Mouse (Mus musculus) kidney, embryonic 14.5 days (tissue): Measurements from ENCODE around the gene Fam183b. TPM values are rescaled to one million over a fixed set of nuclear protein-coding genes. Genes with fewer than 3 reads are reported as not detected.
"Not testable (repeated sequence)": the region's sequence is repeated elsewhere in the genome, so short reads cannot be mapped to it uniquely, and the experiment has no call there.

Source experiments
- ATAC-seq: fragments of 200-750 bp; cut with Nextera tagmentation; 2 replicates; pipeline ENCODE4 v1.8.0; 2017; ENCODE audit warnings: moderate number of reproducible peaks, mild to moderate bottlenecking, moderate TSS enrichment, moderate library complexity; ENCODE audit not compliant: low FRiP score, low TSS enrichment
- H3K27ac ChIP-seq: fragments of 300-500 bp; sonication (generic); 2 replicates; pipeline ENCODE4 v1.5.1; 2014; ENCODE audit warnings: low read depth, mild to moderate bottlenecking, low read length, moderate library complexity, mixed read lengths
- H3K27me3 ChIP-seq: fragments of 300-500 bp; sonication (generic); 2 replicates; pipeline ENCODE4 v1.6.1; 2014; ENCODE audit warnings: mild to moderate bottlenecking, low read length; ENCODE audit not compliant: control insufficient read depth, insufficient read depth
- H3K36me3 ChIP-seq: fragments of 300-500 bp; sonication (generic); 2 replicates; pipeline ENCODE4 v1.6.1; 2014; ENCODE audit warnings: low read length, mixed read lengths; ENCODE audit not compliant: control insufficient read depth, insufficient read depth
- H3K4me1 ChIP-seq: fragments of 300-500 bp; sonication (generic); 2 replicates; pipeline ENCODE4 v1.6.1; 2014; ENCODE audit warnings: low read length, mixed read lengths; ENCODE audit not compliant: control insufficient read depth, insufficient read depth
- H3K4me2 ChIP-seq: fragments of 300-500 bp; sonication (generic); replicated peaks from 2 replicates; pipeline ENCODE4 v1.6.1; 2014; ENCODE audit warnings: low read depth, mild to moderate bottlenecking, low read length
- H3K4me3 ChIP-seq: fragments of 300-500 bp; sonication (generic); 2 replicates; pipeline ENCODE4 v1.5.1; 2014; ENCODE audit warnings: mild to moderate bottlenecking, low read length
- H3K9ac ChIP-seq: fragments of 300-500 bp; sonication (generic); 2 replicates; pipeline ENCODE4 v1.6.1; 2014; ENCODE audit warnings: low read depth, mild to moderate bottlenecking, low read length, moderate library complexity
- H3K9me3 ChIP-seq: fragments of 300-500 bp; sonication (generic); 2 replicates; pipeline ENCODE4 v1.6.1; 2016; ENCODE audit warnings: low read length; ENCODE audit not compliant: control insufficient read depth
- WGBS: fragments of 180-500 bp; shearing (Covaris S2); extraction: QIAGEN DNeasy Blood & Tissue Kit; methylation state at CpG from one replicate; pipeline ENCODE4 v1.1.7; 2014; 5-methylcytosine and 5-hydroxymethylcytosine counted together
- polyA plus RNA-seq: library from polyadenylated mRNA; unstranded; fragments of >200 nt; fragmentation: Nextera tagmentation; extraction: Ambion mirVana; gene quantifications from 2 replicates; pipeline ENCODE4 v1.2.1, GENCODE M21; 2014

The Fam183b gene
- polyA plus RNA-seq, 1 experiment from 2014 or later = not detected

DNA sequence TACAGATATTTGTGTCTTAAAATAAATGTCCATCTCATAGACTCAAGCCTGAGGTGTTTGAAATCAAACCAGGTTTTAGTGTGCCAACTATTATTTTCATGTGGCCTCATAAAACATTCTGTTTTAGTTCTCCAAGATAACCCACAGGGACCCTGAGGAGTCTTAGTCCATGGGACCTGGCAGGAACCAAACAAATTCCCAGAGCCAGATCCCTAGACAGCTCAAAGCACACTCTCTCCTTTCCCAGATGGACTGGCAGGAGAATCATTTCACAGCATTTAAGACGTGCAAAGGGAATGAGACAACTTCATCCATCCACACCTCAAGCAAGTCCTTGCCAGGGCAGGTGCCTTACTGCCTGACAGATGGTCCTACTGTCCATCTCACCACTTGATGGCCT, 12.9 kb upstream of the Fam183b start, which contains the start of gene Olfr313:
Olfr313 (plus strand) TSS at position 301 of the 400 bp plus-strand sequence.
- H3K4me1 ChIP-seq, H3K9me3 ChIP-seq, H3K27ac ChIP-seq, ATAC-seq, H3K36me3 ChIP-seq, H3K27me3 ChIP-seq, H3K4me3 ChIP-seq, H3K9ac ChIP-seq, H3K4me2 ChIP-seq: not testable (repeated sequence)
- WGBS = 72% methylated on average over 1 of the region's 1 CpGs

GRCm38 (mm10) chr11:58812001-58812400, 10.2 kb upstream of the Fam183b start:
- Histone ChIP-seq H3K36me3 (no peaks in the 10 kb centered on the region), H3K27me3 (no peaks in the 10 kb centered on the region), H3K4me3 (no peak overlapping the region), H3K9me3 (no peaks in the 10 kb centered on the region), H3K27ac (no peak overlapping the region), H3K9ac (no peak overlapping the region), H3K4me1 (no peaks in the 10 kb centered on the region), H3K4me2 (no peak overlapping the region)
- ATAC-seq = no peak
- 11% methylated on average over 1 of the region's 1 CpGs for WGBS

GRCm38 (mm10) chr11:58804393-58804792, 2.6 kb upstream of the Fam183b start:
- Histone ChIP-seq H3K9me3 (no peaks in the 10 kb centered on the region), H3K4me1 (no peaks in the 10 kb centered on the region), H3K4me2 (no peak overlapping the region), H3K4me3 (no peak overlapping the region), H3K27me3 (no peaks in the 10 kb centered on the region), H3K27ac (no peak overlapping the region), H3K9ac (no peak overlapping the region), H3K36me3 (no peaks in the 10 kb centered on the region)
- no peak for ATAC-seq
- 60% methylated on average over 2 of the region's 2 CpGs for WGBS

DNA sequence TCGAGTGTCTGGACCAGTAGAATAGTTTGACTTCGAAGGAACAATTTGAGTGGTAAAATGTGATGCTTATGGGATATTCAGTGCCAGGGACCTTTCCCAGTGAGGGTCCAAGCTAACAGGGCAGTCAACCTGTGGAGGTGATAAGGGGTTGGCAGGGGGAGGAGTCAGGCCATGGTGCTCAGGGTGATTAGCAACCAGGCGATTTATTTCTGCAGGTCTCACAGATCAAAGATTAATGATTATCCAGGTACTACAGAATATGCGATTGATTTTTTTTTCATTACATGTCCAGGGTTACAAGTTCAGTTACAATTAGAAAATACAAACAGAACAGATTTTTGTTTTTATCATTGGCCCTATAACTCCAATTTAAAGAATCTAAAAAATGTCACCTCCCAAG, 2.1 kb upstream of the Fam183b start:
- ATAC-seq = no peak
- WGBS = 70% methylated on average over 4 of the region's 4 CpGs
- Histone ChIP-seq H3K4me1 (no peaks in the 10 kb centered on the region), H3K9me3 (no peaks in the 10 kb centered on the region), H3K27me3 (no peaks in the 10 kb centered on the region), H3K36me3 (no peaks in the 10 kb centered on the region), H3K9ac (no peak overlapping the region), H3K4me2 (no peak overlapping the region), H3K4me3 (no peak overlapping the region), H3K27ac (no peak overlapping the region)

DNA sequence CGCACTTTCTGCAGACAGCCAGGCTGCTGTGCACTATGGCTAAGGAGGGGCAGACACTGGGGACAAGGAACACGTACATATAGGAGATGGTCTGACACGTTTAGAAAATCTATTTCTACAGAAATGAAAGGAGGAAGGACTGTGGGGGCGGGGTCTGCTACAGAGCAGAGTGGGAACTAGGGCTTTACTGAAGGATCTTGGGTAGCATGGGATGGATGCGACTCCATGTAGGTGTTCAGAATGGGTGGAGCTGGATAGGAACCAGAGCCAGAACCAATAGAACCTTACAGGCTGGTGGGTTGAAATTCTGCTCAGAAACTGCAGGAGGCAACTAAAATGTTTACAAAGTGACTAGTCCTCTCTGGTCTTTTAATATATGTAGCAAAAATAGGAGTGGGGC, 2.0 kb downstream of the Fam183b start:
- H3K4me2 ChIP-seq = no peak overlapping the region
- WGBS = 81% methylated on average over 5 of the region's 5 CpGs
- no peaks in the 10 kb centered on the region for H3K27me3 ChIP-seq
- H3K9ac ChIP-seq = no peak overlapping the region
- no peaks in the 10 kb centered on the region for H3K4me1 ChIP-seq
- no peaks in the 10 kb centered on the region for H3K36me3 ChIP-seq
- ATAC-seq = no peak
- H3K4me3 ChIP-seq = no peak overlapping the region
- no peak overlapping the region for H3K27ac ChIP-seq
- no peaks in the 10 kb centered on the region for H3K9me3 ChIP-seq

GRCm38 (mm10) chr11:58796850-58797249, 4.9 kb downstream of the Fam183b start:
- ATAC-seq = no peak
- Histone ChIP-seq H3K4me3 (no peak overlapping the region), H3K9me3 (no peaks in the 10 kb centered on the region), H3K9ac (no peak overlapping the region), H3K4me1 (no peaks in the 10 kb centered on the region), H3K27ac (no peak overlapping the region), H3K27me3 (no peaks in the 10 kb centered on the region), H3K36me3 (no peaks in the 10 kb centered on the region), H3K4me2 (no peak overlapping the region)
- 83% methylated on average over 7 of the region's 7 CpGs for WGBS

GRCm38 (mm10) chr11:58795856-58796255, 5.9 kb downstream of the Fam183b start:
- WGBS = 91% methylated on average over 2 of the region's 2 CpGs
- Histone ChIP-seq H3K27ac (no peak overlapping the region), H3K9me3 (no peaks in the 10 kb centered on the region)

GRCm38 (mm10) chr11:58790646-58791045, 11.1 kb downstream of the Fam183b start:
- H3K9ac ChIP-seq = no peak overlapping the region
- no peaks in the 10 kb centered on the region for H3K36me3 ChIP-seq
- no peaks in the 10 kb centered on the region for H3K4me1 ChIP-seq
- WGBS = 76% methylated on average over 6 of the region's 6 CpGs
- ATAC-seq = no peak
- H3K9me3 ChIP-seq = no peaks in the 10 kb centered on the region
- H3K27ac ChIP-seq = no peak overlapping the region
- no peak overlapping the region for H3K4me2 ChIP-seq
- H3K4me3 ChIP-seq = no peak overlapping the region
- H3K27me3 ChIP-seq = no peaks in the 10 kb centered on the region

More at GRCm38 (mm10) chr11:58795856-58796255, 5.9 kb downstream of the Fam183b start:
- no peaks in the 10 kb centered on the region for H3K4me1 ChIP-seq
- no peak overlapping the region for H3K9ac ChIP-seq
- H3K4me3 ChIP-seq = no peak overlapping the region
- no peaks in the 10 kb centered on the region for H3K36me3 ChIP-seq
- no peak for ATAC-seq
- no peaks in the 10 kb centered on the region for H3K27me3 ChIP-seq
- H3K4me2 ChIP-seq = no peak overlapping the region

DNA sequence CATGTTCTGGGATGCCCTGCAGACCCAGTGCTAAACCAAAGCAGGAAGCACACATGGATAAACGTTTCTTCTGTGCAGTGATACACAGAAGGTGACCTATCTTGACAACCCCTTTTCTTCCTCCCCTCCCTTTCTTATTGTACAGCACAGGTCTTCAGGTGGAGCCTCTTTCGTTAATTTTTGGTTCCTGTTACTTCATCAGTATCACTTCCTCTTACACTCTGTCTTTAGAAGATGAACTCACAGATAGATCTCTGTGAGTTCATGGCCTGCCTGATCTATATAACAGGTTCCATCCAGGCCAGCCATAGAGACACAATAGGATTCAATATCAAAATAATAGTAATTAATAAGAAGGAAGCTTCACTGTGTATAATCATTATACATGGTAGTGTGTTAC, 11.7 kb downstream of the Fam183b start:
- WGBS = 51% methylated on average over 2 of the region's 2 CpGs
- no peak overlapping the region for H3K4me2 ChIP-seq
- ATAC-seq = no peak
- no peak overlapping the region for H3K4me3 ChIP-seq
- H3K9ac ChIP-seq = no peak overlapping the region
- no peaks in the 10 kb centered on the region for H3K9me3 ChIP-seq
- H3K36me3 ChIP-seq = no peaks in the 10 kb centered on the region
- H3K27ac ChIP-seq = no peak overlapping the region
- H3K4me1 ChIP-seq = no peaks in the 10 kb centered on the region
- no peaks in the 10 kb centered on the region for H3K27me3 ChIP-seq

DNA sequence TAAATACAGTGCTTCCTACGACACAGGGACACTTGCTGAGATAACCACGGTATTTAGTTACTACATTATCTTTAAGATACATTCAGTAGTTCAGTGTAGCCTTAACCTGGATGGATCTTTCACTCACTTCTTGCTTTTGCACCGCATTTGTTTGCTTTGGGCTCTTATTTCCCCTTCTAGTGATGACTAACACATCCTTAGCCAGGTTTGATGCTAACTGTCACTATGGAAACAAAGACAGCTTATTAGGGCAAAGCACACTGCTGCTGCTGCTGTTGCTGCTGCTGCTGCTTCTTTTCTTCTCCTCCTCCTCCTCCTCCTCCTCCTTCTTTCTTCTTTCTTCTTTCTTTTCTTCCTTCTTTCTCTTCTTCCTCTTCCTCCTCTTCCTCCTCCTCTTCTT, 12.2 kb downstream of the Fam183b start:
- Histone ChIP-seq H3K9me3 (no peaks in the 10 kb centered on the region), H3K27me3 (no peaks in the 10 kb centered on the region), H3K36me3 (no peaks in the 10 kb centered on the region), H3K4me3 (no peak overlapping the region), H3K4me2 (no peak overlapping the region), H3K9ac (no peak overlapping the region), H3K4me1 (no peaks in the 10 kb centered on the region), H3K27ac (no peak overlapping the region)
- 39% methylated on average over 3 of the region's 3 CpGs for WGBS
- ATAC-seq = no peak
